Mouse (Mus musculus) embryonic facial prominence, embryonic 15.5 days (tissue): ENCODE data around the gene Srrm4. TPM values are rescaled to one million over a fixed set of nuclear protein-coding genes. Genes with fewer than 3 reads are reported as not detected.

Experiments
- ATAC-seq: fragments of 200-750 bp; cut with Nextera tagmentation; 2 replicates; pipeline ENCODE4 v1.8.0; 2017; ENCODE audit warnings: low read depth, moderate TSS enrichment; ENCODE audit not compliant: insufficient number of reproducible peaks, low FRiP score, low TSS enrichment
- H3K27ac ChIP-seq: fragments of 300-500 bp; sonication (generic); replicated peaks from 2 replicates; pipeline ENCODE4 v1.5.1; 2015; ENCODE audit warnings: mild to moderate bottlenecking, inconsistent platforms
- H3K27me3 ChIP-seq: fragments of 300-500 bp; sonication (generic); 2 replicates; pipeline ENCODE4 v1.6.1; 2015; ENCODE audit warnings: inconsistent platforms
- H3K36me3 ChIP-seq: fragments of 300-500 bp; sonication (generic); 2 replicates; pipeline ENCODE4 v1.6.1; 2015; ENCODE audit warnings: mild to moderate bottlenecking, inconsistent platforms
- H3K4me1 ChIP-seq: fragments of 300-500 bp; sonication (generic); 2 replicates; pipeline ENCODE4 v1.6.1; 2015; ENCODE audit warnings: inconsistent platforms
- H3K4me2 ChIP-seq: fragments of 300-500 bp; sonication (generic); replicated peaks from 2 replicates; pipeline ENCODE4 v1.6.1; 2015; ENCODE audit warnings: mild to moderate bottlenecking, inconsistent platforms
- H3K4me3 ChIP-seq: fragments of 300-500 bp; sonication (generic); replicated peaks from 2 replicates; pipeline ENCODE4 v1.5.1; 2015; ENCODE audit warnings: mild to moderate bottlenecking, inconsistent platforms
- H3K9ac ChIP-seq: fragments of 300-500 bp; sonication (generic); 2 replicates; pipeline ENCODE4 v1.6.1; 2015; ENCODE audit warnings: inconsistent platforms
- H3K9me3 ChIP-seq: fragments of 300-500 bp; sonication (generic); replicated peaks from 2 replicates; pipeline ENCODE4 v1.6.1; 2016; ENCODE audit warnings: inconsistent platforms
- WGBS: fragments of 180-500 bp; shearing (Covaris S2); methylation state at CpG from one replicate; pipeline ENCODE4 v1.1.7; 2015; 5-methylcytosine and 5-hydroxymethylcytosine counted together
- polyA plus RNA-seq: library from polyadenylated mRNA; unstranded; fragments of >200 nt; fragmentation: Nextera tagmentation; extraction: Ambion mirVana; gene quantifications from 2 replicates; pipeline ENCODE4 v1.2.1, GENCODE M21; 2015

Gene Srrm4
- polyA plus RNA-seq, 1 experiment from 2014 or later, result 1.0 TPM

DNA sequence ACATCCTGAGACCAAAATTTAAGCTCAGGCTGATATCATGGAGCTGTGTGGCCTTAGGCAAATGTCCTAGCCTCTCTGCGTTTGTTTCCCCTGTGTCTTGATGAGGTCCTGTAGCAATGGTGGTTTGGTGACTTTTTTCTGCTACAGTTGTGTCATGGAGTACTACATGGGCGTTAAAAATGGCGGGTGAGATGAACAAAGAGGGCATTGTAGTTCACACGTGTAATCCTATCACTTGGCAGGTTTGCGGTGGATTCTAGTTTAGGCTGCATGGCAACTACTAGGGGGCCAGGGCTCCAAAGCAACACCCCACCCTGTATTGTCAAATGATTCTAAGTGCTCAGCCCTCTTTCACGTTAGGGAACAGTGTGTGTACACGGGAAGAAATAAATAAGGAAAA, 21.1 kb downstream of the Srrm4 start:
- H3K4me2 ChIP-seq, result no peak overlapping the region
- no peaks in the 10 kb centered on the region for H3K36me3 ChIP-seq
- no peak overlapping the region for H3K9ac ChIP-seq
- no peak overlapping the region for H3K4me3 ChIP-seq
- WGBS, result 46% methylated on average over 7 of the region's 7 CpGs
- H3K27me3 ChIP-seq, result 0 out of 2 replicates have a peak, but pooled peaks cover 5% of the 10 kb centered on the region
- H3K4me1 ChIP-seq, result no peaks in the 10 kb centered on the region
- H3K27ac ChIP-seq, result no peak overlapping the region
- H3K9me3 ChIP-seq, result no peaks in the 10 kb centered on the region
- no peak for ATAC-seq

DNA sequence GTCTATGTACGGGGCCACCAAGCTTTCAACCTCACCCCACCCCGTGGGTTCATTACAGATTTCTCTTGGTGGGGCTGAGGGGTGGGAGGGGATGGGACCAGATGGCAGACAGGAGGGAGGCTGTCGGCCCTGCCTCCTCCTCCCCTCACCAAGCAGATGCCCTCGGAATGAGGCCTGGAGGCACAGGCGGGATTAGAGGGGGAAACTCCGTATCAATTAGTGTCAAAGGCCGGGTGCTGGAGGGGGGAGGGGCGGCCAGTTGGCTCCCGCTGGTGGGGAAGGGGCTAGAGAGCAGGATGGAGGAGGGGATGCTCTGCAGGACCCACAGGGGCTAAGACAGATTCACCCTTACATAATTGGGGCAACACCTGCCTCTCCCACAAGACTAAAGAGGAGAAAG, 22.0 kb downstream of the Srrm4 start:
- Histone ChIP-seq H3K36me3 (no peaks in the 10 kb centered on the region), H3K27me3 (0 out of 2 replicates have a peak, but pooled peaks cover 5% of the 10 kb centered on the region), H3K4me3 (no peak overlapping the region), H3K27ac (no peak overlapping the region), H3K9me3 (no peaks in the 10 kb centered on the region), H3K9ac (no peak overlapping the region), H3K4me2 (no peak overlapping the region), H3K4me1 (no peaks in the 10 kb centered on the region)
- 3% methylated on average over 9 of the region's 9 CpGs for WGBS
- ATAC-seq, result no peak

GRCm38 (mm10) chr5:116568050-116568449, 23.6 kb downstream of the Srrm4 start:
- no peak for ATAC-seq
- no peaks in the 10 kb centered on the region for H3K4me1 ChIP-seq
- 71% methylated on average over 2 of the region's 2 CpGs for WGBS
- no peak overlapping the region for H3K9ac ChIP-seq
- H3K36me3 ChIP-seq, result no peaks in the 10 kb centered on the region
- no peak overlapping the region for H3K4me3 ChIP-seq
- H3K4me2 ChIP-seq, result no peak overlapping the region
- no peaks in the 10 kb centered on the region for H3K9me3 ChIP-seq
- H3K27me3 ChIP-seq, result 0 out of 2 replicates have a peak, but pooled peaks cover 5% of the 10 kb centered on the region
- H3K27ac ChIP-seq, result no peak overlapping the region

DNA sequence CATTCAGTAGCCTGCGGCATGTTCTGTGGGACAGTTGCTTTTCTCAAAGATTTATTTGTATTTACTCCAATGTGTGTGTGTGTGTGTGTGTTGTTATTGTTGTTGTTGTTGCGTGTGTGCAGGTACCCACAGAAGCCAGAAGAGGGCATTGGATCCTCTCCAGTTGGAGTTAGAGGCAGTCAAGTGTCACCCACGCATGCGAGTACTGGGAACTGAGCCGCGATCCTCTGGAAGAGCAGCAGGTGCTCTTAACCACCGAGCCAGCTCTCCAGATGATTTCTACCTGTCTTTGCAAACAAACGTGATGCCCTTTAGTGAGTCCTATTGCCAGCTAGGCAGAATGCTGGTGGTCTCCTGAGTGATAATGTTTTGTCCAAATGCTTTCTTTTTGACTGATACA, 24.3 kb downstream of the Srrm4 start:
- Histone ChIP-seq H3K36me3 (no peaks in the 10 kb centered on the region), H3K27me3 (0 out of 2 replicates have a peak, but pooled peaks cover 5% of the 10 kb centered on the region), H3K4me3 (no peak overlapping the region), H3K4me1 (no peaks in the 10 kb centered on the region), H3K27ac (no peak overlapping the region), H3K9me3 (no peaks in the 10 kb centered on the region), H3K9ac (no peak overlapping the region), H3K4me2 (no peak overlapping the region)
- WGBS, result 90% methylated on average over 8 of the region's 8 CpGs
- ATAC-seq, result no peak

- Histone ChIP-seq H3K27me3 (0 out of 2 replicates have a peak, but pooled peaks cover 3% of the 10 kb centered on the region), H3K4me1 (no peaks in the 10 kb centered on the region), H3K9me3 (no peaks in the 10 kb centered on the region), H3K9ac (no peak overlapping the region), H3K4me3 (no peak overlapping the region), H3K27ac (no peak overlapping the region), H3K4me2 (no peak overlapping the region), H3K36me3 (no peaks in the 10 kb centered on the region)
- ATAC-seq, result no peak
- WGBS, result 55% methylated on average over 14 of the region's 14 CpGs
Measured at GRCm38 (mm10) chr5:116566385-116567045, 25.1 kb downstream of the Srrm4 start.

GRCm38 (mm10) chr5:116565573-116565972, 26.0 kb downstream of the Srrm4 start:
- Histone ChIP-seq H3K4me1 (no peaks in the 10 kb centered on the region), H3K27ac (no peak overlapping the region), H3K4me2 (no peak overlapping the region), H3K9me3 (no peaks in the 10 kb centered on the region), H3K4me3 (no peak overlapping the region), H3K36me3 (no peaks in the 10 kb centered on the region), H3K9ac (no peak overlapping the region), H3K27me3 (no peaks in the 10 kb centered on the region)
- ATAC-seq, result no peak
- 81% methylated on average over 9 of the region's 9 CpGs for WGBS

DNA sequence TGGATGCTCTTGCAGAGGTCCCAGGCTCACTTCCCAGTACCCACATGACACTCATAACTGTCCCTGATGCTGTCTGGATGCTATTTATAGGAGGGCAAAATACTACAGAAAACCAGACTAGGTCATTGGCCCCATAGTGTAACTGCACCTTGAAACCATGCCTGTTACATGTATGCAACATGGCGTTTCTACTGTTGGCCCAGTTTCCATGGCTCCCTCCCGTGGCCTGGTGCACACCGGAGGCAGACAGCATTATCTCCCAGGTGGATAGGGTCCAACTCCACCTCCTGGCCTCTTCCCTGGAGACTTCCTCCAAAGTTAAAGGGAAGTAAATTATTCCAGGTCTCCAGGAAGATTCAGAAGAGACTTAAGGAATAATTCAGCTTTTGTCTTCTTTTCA, 27.2 kb downstream of the Srrm4 start:
- H3K4me1 ChIP-seq, result no peaks in the 10 kb centered on the region
- H3K27me3 ChIP-seq, result no peaks in the 10 kb centered on the region
- no peaks in the 10 kb centered on the region for H3K36me3 ChIP-seq
- no peak overlapping the region for H3K27ac ChIP-seq
- H3K4me2 ChIP-seq, result no peak overlapping the region
- no peak for ATAC-seq
- H3K9me3 ChIP-seq, result no peaks in the 10 kb centered on the region
- no peak overlapping the region for H3K4me3 ChIP-seq
- WGBS, result 83% methylated on average over 3 of the region's 3 CpGs
- H3K9ac ChIP-seq, result no peak overlapping the region

DNA sequence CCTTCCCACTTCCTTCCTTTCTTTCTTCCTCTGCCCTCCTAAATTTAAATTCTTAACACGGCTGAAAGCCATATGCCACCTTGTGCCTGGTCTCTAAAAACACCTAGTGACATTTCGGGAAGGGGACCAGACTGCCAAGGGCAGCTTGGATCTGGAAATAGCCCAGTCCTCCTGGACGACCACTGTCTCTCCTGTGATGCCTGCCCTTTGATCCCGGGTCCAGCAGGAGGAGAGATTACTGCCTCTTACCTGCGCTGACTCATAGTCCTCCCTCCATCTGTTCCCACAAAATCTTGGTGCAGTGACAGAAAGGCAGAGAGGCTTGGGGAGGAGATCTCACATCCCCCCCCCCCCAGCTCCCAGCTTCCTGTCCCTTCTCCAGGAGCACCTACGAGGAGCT, 27.9 kb downstream of the Srrm4 start:
- ATAC-seq, result no peak
- Histone ChIP-seq H3K27me3 (no peaks in the 10 kb centered on the region), H3K4me1 (no peaks in the 10 kb centered on the region), H3K9me3 (no peaks in the 10 kb centered on the region), H3K9ac (no peak overlapping the region), H3K4me3 (no peak overlapping the region), H3K4me2 (no peak overlapping the region), H3K36me3 (no peaks in the 10 kb centered on the region), H3K27ac (no peak overlapping the region)
- 54% methylated on average over 6 of the region's 6 CpGs for WGBS

GRCm38 (mm10) chr5:116559091-116559490, 32.5 kb downstream of the Srrm4 start:
- WGBS, result 74% methylated on average over 7 of the region's 7 CpGs
- no peak for ATAC-seq
- Histone ChIP-seq H3K36me3 (no peaks in the 10 kb centered on the region), H3K27me3 (no peaks in the 10 kb centered on the region), H3K9ac (no peak overlapping the region), H3K4me1 (no peaks in the 10 kb centered on the region), H3K27ac (no peak overlapping the region), H3K4me2 (no peak overlapping the region), H3K4me3 (no peak overlapping the region), H3K9me3 (no peaks in the 10 kb centered on the region)

GRCm38 (mm10) chr5:116556614-116557013, 35.0 kb downstream of the Srrm4 start:
- WGBS, result 42% methylated on average over 8 of the region's 8 CpGs
- no peak for ATAC-seq
- H3K4me3 ChIP-seq, result no peak overlapping the region

GRCm38 (mm10) chr5:116553868-116554267, 37.7 kb downstream of the Srrm4 start:
- WGBS, result 10% methylated on average over 5 of the region's 5 CpGs
- no peak for ATAC-seq
- Histone ChIP-seq H3K9ac (no peak overlapping the region), H3K4me2 (no peak overlapping the region), H3K27me3 (no peaks in the 10 kb centered on the region), H3K36me3 (no peaks in the 10 kb centered on the region), H3K4me1 (no peaks in the 10 kb centered on the region), H3K9me3 (no peaks in the 10 kb centered on the region), H3K27ac (no peak overlapping the region), H3K4me3 (no peak overlapping the region)

More at GRCm38 (mm10) chr5:116556614-116557013, 35.0 kb downstream of the Srrm4 start:
- H3K4me2 ChIP-seq, result no peak overlapping the region
- H3K36me3 ChIP-seq, result no peaks in the 10 kb centered on the region
- H3K27ac ChIP-seq, result no peak overlapping the region
- no peaks in the 10 kb centered on the region for H3K9me3 ChIP-seq
- H3K27me3 ChIP-seq, result no peaks in the 10 kb centered on the region
- H3K4me1 ChIP-seq, result no peaks in the 10 kb centered on the region
- H3K9ac ChIP-seq, result no peak overlapping the region

GRCm38 (mm10) chr5:116553106-116553505, 38.5 kb downstream of the Srrm4 start:
- H3K27ac ChIP-seq, result no peak overlapping the region
- no peak overlapping the region for H3K9ac ChIP-seq
- WGBS, result 45% methylated on average over 2 of the region's 2 CpGs
- no peaks in the 10 kb centered on the region for H3K4me1 ChIP-seq
- H3K9me3 ChIP-seq, result no peaks in the 10 kb centered on the region
- no peak overlapping the region for H3K4me3 ChIP-seq
- no peak overlapping the region for H3K4me2 ChIP-seq
- no peaks in the 10 kb centered on the region for H3K36me3 ChIP-seq
- ATAC-seq, result no peak
- H3K27me3 ChIP-seq, result no peaks in the 10 kb centered on the region
